Mouse (Mus musculus): ENCODE results near the gene Pam. TPM values are rescaled to one million over a fixed set of nuclear protein-coding genes. Genes with fewer than 3 reads are reported as not detected.
"Not testable (repeated sequence)": the region's sequence is repeated elsewhere in the genome, so short reads cannot be mapped to it uniquely, and the experiment has no call there.

Pam gene
- total and polyA plus RNA-seq, 2 experiments from 2014 or later: 46.6 to 125 TPM

DNA sequence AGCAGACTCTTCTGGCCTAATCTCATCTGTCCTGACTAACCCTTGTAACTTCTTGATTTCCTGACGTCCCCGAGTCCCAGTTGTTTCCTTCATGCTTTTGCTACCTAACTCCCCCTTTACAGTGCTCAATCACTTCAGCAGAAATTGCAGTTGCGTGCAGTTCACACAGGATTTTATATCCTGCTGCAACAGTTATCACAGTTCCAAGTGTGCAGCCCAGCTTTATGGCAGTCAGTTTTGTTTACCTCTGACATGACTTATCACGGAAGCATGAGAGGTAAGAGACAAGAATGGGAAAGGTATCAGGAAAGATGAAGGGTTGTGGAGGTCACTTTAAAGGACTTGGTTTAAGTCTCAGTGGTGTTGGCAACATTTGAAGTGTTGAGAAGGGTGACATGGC is 125.7 kb downstream of the Pam start:
- no peak for TF ChIP-seq CTCF (IDR thresholded peaks at IDR 0.05)
- DNase-seq (ENCODE audit: low spot score): no peak
- H3K27me3 ChIP-seq (ENCODE audit: insufficient read depth, low read length): no peaks in the 10 kb centered on the region
- no peak overlapping the region for H3K4me2 ChIP-seq (ENCODE audit: low read depth, low read length, poor library complexity, severe bottlenecking)
- no peak for ATAC-seq (ENCODE audit: low FRiP score)
- H3K9me3 ChIP-seq (ENCODE audit: low read length): no peaks in the 10 kb centered on the region
- no peak overlapping the region for H3K27ac ChIP-seq (ENCODE audit: low read depth, low read length)
- no peaks in the 10 kb centered on the region for H3K4me1 ChIP-seq (ENCODE audit: insufficient read depth, low read length)
- H3K9ac ChIP-seq (replicated peaks; ENCODE audit: low read length, poor library complexity, severe bottlenecking): no peak overlapping the region
- no peak overlapping the region for H3K4me3 ChIP-seq (ENCODE audit: low read depth, low read length)
- no peaks in the 10 kb centered on the region for H3K36me3 ChIP-seq (ENCODE audit: insufficient read depth, low read length)
- WGBS: 85% methylated on average over 4 of the region's 4 CpGs

DNA sequence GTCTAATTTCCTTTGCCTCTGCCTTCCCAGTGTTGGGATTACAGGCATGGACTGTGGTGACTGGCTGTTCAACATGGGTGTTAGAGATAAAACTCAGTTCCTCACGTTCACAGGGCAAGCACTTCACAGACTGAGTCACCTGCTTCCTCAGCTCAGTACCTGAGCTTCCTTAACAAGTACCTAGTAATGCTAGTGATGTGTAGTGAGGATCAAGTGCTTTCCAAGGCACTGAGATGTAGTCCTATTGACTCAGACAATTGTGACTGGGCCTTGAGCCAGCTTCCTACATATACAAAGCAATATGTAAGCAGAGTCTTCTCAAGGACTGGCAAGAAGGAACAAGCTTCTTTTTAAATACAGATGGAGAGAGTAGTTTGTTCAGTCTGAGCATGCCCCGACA is 131.7 kb downstream of the Pam start:
- Histone ChIP-seq H3K9me3 (ENCODE audit: low read length) (no peaks in the 10 kb centered on the region), H3K27me3 (ENCODE audit: insufficient read depth, low read length) (no peaks in the 10 kb centered on the region), H3K4me3 (ENCODE audit: low read depth, low read length) (no peak overlapping the region), H3K4me1 (ENCODE audit: insufficient read depth, low read length) (no peaks in the 10 kb centered on the region), H3K36me3 (ENCODE audit: insufficient read depth, low read length) (no peaks in the 10 kb centered on the region), H3K4me2 (ENCODE audit: low read depth, low read length, poor library complexity, severe bottlenecking) (no peak overlapping the region), H3K9ac (replicated peaks; ENCODE audit: low read length, poor library complexity, severe bottlenecking) (no peak overlapping the region), H3K27ac (ENCODE audit: low read depth, low read length) (no peak overlapping the region)
- ATAC-seq (ENCODE audit: low FRiP score) (no peak), DNase-seq (ENCODE audit: low spot score) (no peak)
- WGBS: 79% methylated on average over 2 of the region's 2 CpGs
- no peak for TF ChIP-seq CTCF (IDR thresholded peaks at IDR 0.05)

DNA sequence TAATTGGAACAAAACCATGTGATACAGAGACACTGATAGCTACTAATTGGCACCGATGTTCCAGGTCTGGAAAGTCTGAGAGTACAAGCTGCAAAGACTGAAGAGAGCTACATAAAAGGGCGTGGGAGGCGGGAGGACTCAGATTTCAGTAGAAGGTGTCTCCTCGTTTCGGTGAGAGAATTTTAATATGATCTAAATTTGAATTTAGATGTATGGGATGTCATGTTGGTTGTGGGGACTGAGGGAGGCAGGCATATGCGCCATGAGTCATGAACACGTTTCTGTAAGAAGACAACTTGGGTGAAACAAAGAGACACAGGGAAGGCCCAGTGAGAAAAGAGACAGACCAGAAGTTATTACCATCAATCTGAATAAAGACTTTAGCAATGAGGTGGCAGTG is 133.3 kb downstream of the Pam start:
- Histone ChIP-seq H3K4me2 (ENCODE audit: low read depth, low read length, poor library complexity, severe bottlenecking) (no peak overlapping the region), H3K27ac (ENCODE audit: low read depth, low read length) (no peak overlapping the region), H3K27me3 (ENCODE audit: insufficient read depth, low read length) (no peaks in the 10 kb centered on the region), H3K36me3 (ENCODE audit: insufficient read depth, low read length) (no peaks in the 10 kb centered on the region), H3K9ac (replicated peaks; ENCODE audit: low read length, poor library complexity, severe bottlenecking) (no peak overlapping the region), H3K9me3 (ENCODE audit: low read length) (no peaks in the 10 kb centered on the region), H3K4me1 (ENCODE audit: insufficient read depth, low read length) (no peaks in the 10 kb centered on the region), H3K4me3 (ENCODE audit: low read depth, low read length) (no peak overlapping the region)
- ATAC-seq (ENCODE audit: low FRiP score) (no peak), DNase-seq (ENCODE audit: low spot score) (no peak)
- 88% methylated on average over 7 of the region's 7 CpGs for WGBS
- TF ChIP-seq CTCF (IDR thresholded peaks at IDR 0.05): no peak

DNA sequence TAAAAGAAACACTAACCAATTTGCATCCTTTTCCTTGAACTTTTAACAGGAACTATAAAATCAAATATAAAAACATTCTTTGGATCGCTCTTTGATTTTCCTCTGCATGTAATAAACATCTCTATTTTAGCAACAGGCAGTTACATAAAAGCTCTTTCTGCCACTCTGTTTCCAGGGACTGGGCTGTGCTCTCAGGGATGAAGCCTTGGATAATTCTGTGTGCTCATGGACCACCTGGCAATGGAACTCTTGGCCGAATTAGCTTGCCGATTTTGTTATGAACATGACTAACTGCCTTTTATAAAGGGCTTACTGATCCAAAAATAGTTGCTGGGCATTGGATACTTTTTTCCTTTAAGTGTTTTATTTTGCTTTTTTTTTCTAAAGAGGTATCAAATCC is 134.8 kb downstream of the Pam start:
- H3K36me3 ChIP-seq (ENCODE audit: insufficient read depth, low read length): no peaks in the 10 kb centered on the region
- H3K9me3 ChIP-seq (ENCODE audit: low read length): no peaks in the 10 kb centered on the region
- H3K4me1 ChIP-seq (ENCODE audit: insufficient read depth, low read length): no peaks in the 10 kb centered on the region
- TF ChIP-seq CTCF (IDR thresholded peaks at IDR 0.05): no peak
- 87% methylated on average over 3 of the region's 3 CpGs for WGBS
- ATAC-seq (ENCODE audit: low FRiP score) (no peak), DNase-seq (ENCODE audit: low spot score) (no peak)
- no peaks in the 10 kb centered on the region for H3K27me3 ChIP-seq (ENCODE audit: insufficient read depth, low read length)
- H3K4me2 ChIP-seq (ENCODE audit: low read depth, low read length, poor library complexity, severe bottlenecking): no peak overlapping the region
- no peak overlapping the region for H3K27ac ChIP-seq (ENCODE audit: low read depth, low read length)
- no peak overlapping the region for H3K9ac ChIP-seq (replicated peaks; ENCODE audit: low read length, poor library complexity, severe bottlenecking)
- no peak overlapping the region for H3K4me3 ChIP-seq (ENCODE audit: low read depth, low read length)

DNA sequence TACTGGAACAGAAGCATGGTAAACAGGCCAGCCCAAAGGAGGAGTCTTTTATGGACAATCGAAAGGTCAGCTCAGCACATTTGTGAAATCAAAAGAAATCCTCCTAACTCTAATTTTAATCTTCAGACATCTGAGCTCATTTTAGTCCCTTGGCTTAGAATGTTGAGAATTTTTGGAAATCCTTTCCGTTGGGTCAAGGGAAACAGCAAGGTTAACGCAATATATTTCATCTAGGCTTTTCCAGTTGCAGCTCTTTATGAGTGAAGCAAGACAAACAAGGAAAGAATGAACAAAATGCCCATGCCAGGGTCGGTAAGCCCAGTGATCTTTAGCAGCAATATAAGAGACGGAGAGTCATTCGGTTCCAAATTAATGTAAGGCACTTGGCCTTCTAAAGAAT is 135.3 kb downstream of the Pam start:
- TF ChIP-seq CTCF (IDR thresholded peaks at IDR 0.05): no peak
- Histone ChIP-seq H3K4me1 (ENCODE audit: insufficient read depth, low read length) (no peaks in the 10 kb centered on the region), H3K4me2 (ENCODE audit: low read depth, low read length, poor library complexity, severe bottlenecking) (no peak overlapping the region), H3K27ac (ENCODE audit: low read depth, low read length) (no peak overlapping the region), H3K9me3 (ENCODE audit: low read length) (no peaks in the 10 kb centered on the region), H3K27me3 (ENCODE audit: insufficient read depth, low read length) (no peaks in the 10 kb centered on the region), H3K4me3 (ENCODE audit: low read depth, low read length) (no peak overlapping the region), H3K9ac (replicated peaks; ENCODE audit: low read length, poor library complexity, severe bottlenecking) (no peak overlapping the region), H3K36me3 (ENCODE audit: insufficient read depth, low read length) (no peaks in the 10 kb centered on the region)
- no peak for DNase-seq (ENCODE audit: low spot score)
- 86% methylated on average over 6 of the region's 6 CpGs for WGBS
- ATAC-seq (ENCODE audit: low FRiP score): no peak

DNA sequence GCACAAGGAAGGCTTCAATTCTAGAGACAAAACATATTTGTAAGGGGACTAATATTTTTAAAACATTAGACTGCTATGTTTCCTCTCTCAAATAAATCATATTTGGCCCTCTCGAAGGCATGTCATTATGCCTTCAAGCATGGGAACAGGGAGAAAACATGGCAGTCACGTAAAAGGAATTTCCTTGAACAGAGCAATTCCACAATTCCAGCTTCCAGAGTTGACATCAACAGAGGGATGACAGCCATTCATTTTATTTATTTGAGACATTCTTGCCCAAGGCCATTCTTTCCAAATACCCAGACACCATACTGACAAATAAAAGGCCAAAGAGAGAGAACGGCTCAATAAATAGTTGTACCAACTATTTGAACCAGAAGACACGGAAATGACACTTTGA is 136.7 kb downstream of the Pam start:
- H3K27ac ChIP-seq (ENCODE audit: low read depth, low read length): no peak overlapping the region
- DNase-seq (ENCODE audit: low spot score) (no peak), ATAC-seq (ENCODE audit: low FRiP score) (no peak)
- WGBS: 83% methylated on average over 4 of the region's 4 CpGs
- H3K36me3 ChIP-seq (ENCODE audit: insufficient read depth, low read length): no peaks in the 10 kb centered on the region
- H3K9ac ChIP-seq (replicated peaks; ENCODE audit: low read length, poor library complexity, severe bottlenecking): no peak overlapping the region
- no peak overlapping the region for H3K4me3 ChIP-seq (ENCODE audit: low read depth, low read length)
- TF ChIP-seq CTCF (IDR thresholded peaks at IDR 0.05): no peak
- H3K4me1 ChIP-seq (ENCODE audit: insufficient read depth, low read length): no peaks in the 10 kb centered on the region
- no peaks in the 10 kb centered on the region for H3K9me3 ChIP-seq (ENCODE audit: low read length)
- H3K27me3 ChIP-seq (ENCODE audit: insufficient read depth, low read length): no peaks in the 10 kb centered on the region
- no peak overlapping the region for H3K4me2 ChIP-seq (ENCODE audit: low read depth, low read length, poor library complexity, severe bottlenecking)

DNA sequence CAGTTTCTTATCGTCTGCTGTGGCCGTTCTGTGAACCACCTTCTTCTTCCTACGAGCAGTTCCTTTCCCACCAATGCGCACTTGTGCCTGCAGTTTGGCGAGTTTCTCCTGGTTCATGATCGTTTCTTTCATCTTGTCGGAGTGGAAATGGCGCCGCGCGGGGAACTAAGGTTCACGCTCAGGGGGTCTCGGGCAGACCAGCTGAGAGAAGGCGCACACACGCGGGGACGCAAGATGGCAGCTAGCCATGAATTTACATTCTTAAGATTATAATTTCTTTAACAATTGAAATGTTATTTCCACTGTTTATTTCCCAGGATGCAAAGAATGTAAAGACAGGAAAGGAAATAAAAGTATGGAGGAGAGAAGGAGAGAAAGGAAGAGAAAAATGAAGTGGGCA is 146.2 kb downstream of the Pam start:
- H3K36me3 ChIP-seq (ENCODE audit: insufficient read depth, low read length); ATAC-seq (ENCODE audit: low FRiP score); H3K9me3 ChIP-seq (ENCODE audit: low read length); H3K4me3 ChIP-seq (ENCODE audit: low read depth, low read length); H3K4me2 ChIP-seq (ENCODE audit: low read depth, low read length, poor library complexity, severe bottlenecking); DNase-seq (ENCODE audit: low spot score); H3K27ac ChIP-seq (ENCODE audit: low read depth, low read length); H3K9ac ChIP-seq (replicated peaks; ENCODE audit: low read length, poor library complexity, severe bottlenecking); H3K4me1 ChIP-seq (ENCODE audit: insufficient read depth, low read length); H3K27me3 ChIP-seq (ENCODE audit: insufficient read depth, low read length): not testable (repeated sequence)
- WGBS: 94% methylated on average over 17 of the region's 17 CpGs

All from midbrain, postnatal 0 days (tissue).